Mouse (Mus musculus): ENCODE data around the gene Eif4enif1.
"Not testable (repeated sequence)": the region's sequence is repeated elsewhere in the genome, so short reads cannot be mapped to it uniquely, and the experiment has no call there.

The Eif4enif1 gene

DNA sequence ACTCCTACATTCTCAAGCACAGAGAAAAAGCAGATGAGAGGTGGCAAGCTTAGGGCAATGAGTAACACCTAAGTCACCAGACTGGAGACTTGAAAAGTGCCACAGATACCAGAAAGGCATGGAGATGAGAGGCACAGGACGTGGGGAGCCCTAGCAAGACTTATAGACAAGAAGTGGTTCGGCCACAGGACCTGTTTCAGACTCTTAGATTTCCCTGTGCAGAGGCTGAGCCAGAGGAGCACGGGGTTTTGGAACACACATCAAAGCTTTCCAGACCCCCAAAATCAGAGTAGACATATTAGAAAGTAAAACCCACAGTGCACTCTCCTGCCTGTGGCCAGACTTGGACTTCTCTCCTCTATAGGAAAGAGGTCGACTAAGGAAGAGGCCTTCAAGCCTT, 20.9 kb upstream of the Eif4enif1 start:
- not testable (repeated sequence) for DNase-seq (ENCODE audit: low read depth, low spot score)

- DNase-seq (ENCODE audit: low read depth, low spot score): not testable (repeated sequence)
These were observed 20.2 kb upstream of the Eif4enif1 start for GRCm38 (mm10) chr11:3181971-3182370.

DNA sequence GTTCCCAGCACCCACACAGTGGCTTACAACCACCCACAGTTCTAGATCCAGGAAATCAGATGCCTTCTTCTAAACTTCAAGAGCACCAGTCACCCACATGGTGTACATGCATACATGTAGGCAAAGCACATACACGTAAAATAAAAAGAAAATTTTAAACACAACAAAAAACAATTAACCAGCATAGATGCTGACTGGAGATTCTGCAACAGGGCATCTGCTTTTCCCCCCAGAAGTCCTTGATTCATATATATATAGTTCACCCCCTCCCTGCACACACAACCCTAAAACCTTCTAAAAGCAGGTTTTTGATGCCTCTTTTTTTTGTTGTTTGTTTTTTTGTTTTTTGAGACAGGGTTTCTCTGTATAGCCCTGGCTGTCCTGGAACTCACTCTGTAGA, 19.5 kb upstream of the Eif4enif1 start:
- not testable (repeated sequence) for DNase-seq (ENCODE audit: low read depth, low spot score)

DNA sequence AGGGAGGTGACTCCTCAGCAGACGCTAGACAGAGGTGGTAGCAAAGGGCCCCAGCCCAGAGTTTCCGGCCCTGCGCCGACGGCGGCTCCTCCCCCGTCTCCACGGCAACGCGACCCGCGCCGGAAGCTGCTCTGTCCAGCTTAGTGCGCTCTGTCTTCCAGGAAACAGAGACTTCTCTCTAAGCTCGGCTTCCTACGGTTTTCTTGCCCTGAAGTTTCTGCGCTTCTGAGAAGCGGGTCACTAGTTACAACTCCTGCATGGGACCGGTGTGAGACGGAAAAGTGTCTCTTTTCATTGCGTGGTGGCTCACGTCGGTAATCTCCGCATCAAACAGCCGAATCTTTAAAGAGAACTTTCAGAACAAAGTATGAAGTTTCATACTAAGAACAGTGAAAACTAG, 8.8 kb upstream of the Eif4enif1 start, which contains the start of gene Sfi1:
Sfi1 (minus strand) TSS at position 101 of the 400 bp plus-strand sequence.
- DNase-seq (ENCODE audit: low read depth, low spot score): no peak

- DNase-seq (ENCODE audit: low read depth, low spot score): not testable (repeated sequence)
These were observed 1.6 kb upstream of the Eif4enif1 start for GRCm38 (mm10) chr11:3200636-3201035.

- DNase-seq (ENCODE audit: low read depth, low spot score): no peak
These were observed 614 bp upstream of the Eif4enif1 start for GRCm38 (mm10) chr11:3201326-3202230.

DNA sequence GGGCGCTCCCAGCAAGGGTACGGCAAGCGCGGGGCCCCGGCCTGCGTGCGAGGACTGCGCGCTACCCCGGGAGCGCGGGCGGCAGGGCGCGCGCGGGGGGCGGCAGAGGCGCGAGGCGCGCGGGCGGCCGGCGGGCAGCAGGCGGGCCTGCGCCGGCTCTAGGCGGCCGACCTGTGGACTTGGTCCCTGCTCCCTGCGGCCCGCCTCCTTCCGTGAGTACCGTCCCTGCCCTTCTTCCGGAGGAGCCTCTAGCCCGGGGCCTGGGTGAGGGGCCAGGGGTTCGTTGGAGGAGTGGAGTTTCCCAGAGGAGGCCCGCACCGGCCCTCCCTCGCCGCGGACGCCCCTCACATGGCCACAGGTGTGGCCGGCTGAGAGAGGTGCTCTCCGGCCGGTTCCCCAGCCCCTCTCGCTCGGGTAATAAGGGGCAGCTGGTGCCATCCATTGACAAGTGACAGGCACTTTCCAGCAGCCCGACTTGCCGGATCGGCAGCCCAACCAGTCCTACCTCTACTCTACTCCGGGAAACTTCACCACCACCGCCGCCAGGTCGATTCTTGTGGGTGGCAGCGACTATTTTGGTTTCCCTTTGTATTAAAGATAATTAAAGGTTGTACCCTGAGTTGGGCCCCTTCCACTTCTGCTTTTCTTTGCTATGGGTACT, 719 bp downstream of the Eif4enif1 start:
- no peak for DNase-seq (ENCODE audit: low read depth, low spot score)

DNA sequence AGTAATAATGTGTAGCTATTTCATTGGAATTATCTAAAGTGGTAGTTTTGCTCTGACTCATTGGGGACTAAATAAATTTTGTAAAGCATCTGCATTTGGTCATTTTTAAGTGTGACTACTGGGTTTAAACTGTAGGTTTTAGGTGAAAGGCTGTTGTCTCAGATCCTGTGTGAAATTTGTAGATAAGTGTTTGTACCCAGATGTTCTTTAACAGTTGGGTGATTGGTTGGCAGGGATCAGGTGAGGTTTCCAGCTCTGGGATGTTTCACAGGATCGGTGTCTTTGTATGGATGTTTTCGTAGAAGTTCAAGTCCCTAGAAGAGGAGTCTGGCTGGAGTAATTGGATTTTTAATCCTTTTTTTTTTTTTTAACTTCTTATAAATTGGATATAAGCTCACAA, 1.6 kb downstream of the Eif4enif1 start:
- DNase-seq (ENCODE audit: low read depth, low spot score): no peak

- no peak for DNase-seq (ENCODE audit: low read depth, low spot score)
These were observed 3.0 kb downstream of the Eif4enif1 start for GRCm38 (mm10) chr11:3205207-3205606.

- no peak for DNase-seq (ENCODE audit: low read depth, low spot score)
These were observed 4.6 kb downstream of the Eif4enif1 start for GRCm38 (mm10) chr11:3206783-3207182.

GRCm38 (mm10) chr11:3212526-3212925, 10.3 kb downstream of the Eif4enif1 start:
- no peak for DNase-seq (ENCODE audit: low read depth, low spot score)

- DNase-seq (ENCODE audit: low read depth, low spot score): no peak
These were observed 20.9 kb downstream of the Eif4enif1 start for GRCm38 (mm10) chr11:3223105-3223504.

DNA sequence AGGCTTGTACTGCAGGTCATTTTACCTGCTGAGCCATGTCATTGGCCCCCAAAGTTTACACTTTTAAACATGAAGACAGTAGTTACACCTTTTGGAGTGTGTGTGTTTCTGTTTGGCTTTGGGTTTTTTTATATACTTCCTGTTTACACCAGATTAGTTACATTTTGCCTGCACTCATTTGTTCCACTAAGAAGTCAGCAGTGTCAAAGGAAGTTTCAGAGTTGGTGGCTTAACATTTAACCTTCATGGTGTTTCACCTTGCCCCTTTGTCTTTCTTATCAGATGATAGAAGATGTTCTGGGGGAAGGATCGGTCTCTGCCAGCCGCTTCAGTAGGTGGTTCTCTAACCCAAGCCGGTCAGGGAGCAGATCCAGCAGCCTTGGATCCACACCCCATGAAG, 24.9 kb downstream of the Eif4enif1 start:
- DNase-seq (ENCODE audit: low read depth, low spot score): no peak

DNA sequence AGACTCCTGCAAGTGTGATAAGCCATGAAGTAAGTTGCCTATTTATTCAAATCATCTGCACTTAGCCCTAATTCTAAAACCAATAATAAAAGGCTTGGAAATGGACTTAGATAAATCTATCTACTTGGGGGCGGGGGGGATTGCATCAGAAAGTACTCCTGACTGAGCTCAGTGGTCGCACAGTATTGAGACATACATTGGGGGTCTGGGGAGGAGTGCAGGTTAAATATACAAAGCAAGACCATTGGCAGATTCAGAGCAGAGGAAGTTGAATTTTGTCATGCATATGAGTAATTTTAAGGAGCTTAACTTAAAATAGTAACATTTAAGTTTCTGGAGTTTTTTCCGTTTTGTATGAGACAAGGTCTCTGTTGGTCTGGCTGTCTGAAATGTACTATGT, 30.1 kb downstream of the Eif4enif1 start:
- DNase-seq (ENCODE audit: low read depth, low spot score): no peak

- DNase-seq (ENCODE audit: low read depth, low spot score): no peak
These were observed 31.5 kb downstream of the Eif4enif1 start for GRCm38 (mm10) chr11:3233704-3234103.

DNA sequence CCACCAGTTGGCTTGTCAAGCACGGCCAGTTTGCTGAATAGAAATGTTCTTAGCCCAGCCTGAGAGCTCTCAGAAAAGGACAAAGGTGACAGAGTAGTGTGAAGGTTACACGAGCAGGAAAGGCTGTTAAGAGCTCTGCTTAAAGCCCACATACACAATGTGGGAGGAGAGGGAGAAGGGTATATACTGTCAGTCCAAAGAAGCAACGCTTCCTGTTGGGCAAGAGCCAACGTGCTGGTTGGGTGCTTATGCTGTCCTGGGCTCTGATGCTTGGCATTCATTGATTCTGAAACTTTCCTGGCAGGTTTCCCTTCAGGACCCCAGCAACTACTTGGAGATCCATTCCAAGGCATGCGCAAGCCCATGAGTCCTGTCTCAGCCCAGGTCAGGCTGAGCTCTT, 33.1 kb downstream of the Eif4enif1 start:
- no peak for DNase-seq (ENCODE audit: low read depth, low spot score)

GRCm38 (mm10) chr11:3242395-3242794, 40.2 kb downstream of the Eif4enif1 start:
- DNase-seq (ENCODE audit: low read depth, low spot score): no peak

DNA sequence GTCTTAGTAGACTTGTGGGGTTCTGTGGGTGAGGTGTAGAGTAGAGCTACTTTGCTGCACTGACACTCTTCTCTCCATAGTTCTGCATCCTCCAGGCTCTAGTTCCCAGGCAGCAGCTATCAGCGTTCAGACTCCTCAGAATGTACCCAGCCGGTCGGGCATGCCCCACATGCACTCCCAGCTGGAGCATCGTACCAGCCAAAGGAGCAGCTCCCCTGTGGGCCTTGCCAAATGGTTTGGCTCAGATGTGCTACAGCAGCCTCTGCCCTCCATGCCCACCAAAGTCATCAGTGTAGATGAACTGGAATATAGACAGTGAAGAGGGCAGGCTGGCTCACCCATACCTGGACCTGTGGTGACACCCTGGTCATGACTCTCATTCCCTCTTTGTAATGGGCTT, 41.6 kb downstream of the Eif4enif1 start:
- no peak for DNase-seq (ENCODE audit: low read depth, low spot score)

- no peak for DNase-seq (ENCODE audit: low read depth, low spot score)
These were observed 45.2 kb downstream of the Eif4enif1 start for GRCm38 (mm10) chr11:3247387-3247786.

DNA sequence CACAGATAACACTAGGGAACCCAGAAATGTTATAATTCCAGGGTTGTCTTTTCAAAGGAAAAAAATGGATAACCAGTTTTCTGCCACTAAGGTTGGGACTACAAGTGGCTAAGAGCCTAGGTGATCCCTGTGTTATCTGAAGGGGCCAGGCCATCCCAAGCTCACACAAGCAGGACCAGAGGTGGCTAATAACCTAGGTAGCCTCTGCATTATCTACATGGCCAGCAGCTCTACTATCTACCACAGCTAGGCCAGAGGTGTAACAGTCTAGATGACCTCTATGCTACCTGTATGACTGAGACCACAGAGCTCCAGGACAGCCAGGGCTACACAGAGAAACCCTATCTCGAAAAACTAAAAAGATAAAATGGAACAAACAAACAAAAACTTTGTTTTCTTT, 57.3 kb downstream of the Eif4enif1 start:
- no peak for DNase-seq (ENCODE audit: low read depth, low spot score)

- no peak for DNase-seq (ENCODE audit: low read depth, low spot score)
These were observed 63.3 kb downstream of the Eif4enif1 start for GRCm38 (mm10) chr11:3265291-3266078.

DNA sequence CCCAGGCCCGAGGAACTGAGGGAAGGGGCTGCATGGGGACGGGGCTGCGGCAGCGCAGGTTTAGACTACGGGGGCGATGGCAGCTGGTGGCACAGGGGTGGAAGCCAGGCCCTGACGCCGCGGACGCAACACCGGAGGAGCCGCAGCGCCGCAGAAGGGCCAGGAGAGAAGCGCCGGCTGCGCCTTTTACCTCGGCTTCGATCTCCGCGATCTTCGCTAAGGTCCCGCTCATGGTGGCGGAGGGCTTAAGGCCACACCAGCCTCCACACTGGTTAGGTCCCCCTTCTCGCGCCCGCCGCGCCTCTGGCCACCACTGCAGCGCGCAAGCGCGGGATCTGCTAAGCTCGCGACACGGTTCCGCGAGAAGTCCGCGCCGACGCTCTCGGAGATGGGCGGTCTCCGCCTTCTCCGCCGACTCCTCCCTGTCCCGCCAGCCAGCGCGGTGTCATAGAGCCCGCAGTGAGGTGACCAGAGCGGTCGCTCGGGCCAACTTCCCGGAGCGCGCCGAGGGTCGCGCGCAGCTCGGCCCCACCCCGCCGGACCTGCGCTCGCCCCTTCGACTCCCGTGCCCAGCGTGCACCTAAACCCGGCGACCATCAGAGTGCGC, 64.0 kb downstream of the Eif4enif1 start, which contains the start of gene Drg1:
Drg1 (minus strand) TSS at position 337 of the 607 bp plus-strand sequence.
- DNase-seq (ENCODE audit: low read depth, low spot score): peak; percentile 96
